Mouse (Mus musculus): ENCODE results near the gene Ifit2.

- TF ChIP-seq CTCF (IDR thresholded peaks at IDR 0.05): peak; percentile 52
- TF ChIP-seq POLR2A (IDR thresholded peaks at IDR 0.05; ENCODE audit: insufficient read depth, low read depth, low read length): no peak
Observed at GRCm38 (mm10) chr19:34588959-34589358, 38.5 kb downstream of the Ifit2 start.

Data from heart, adult 2 months (tissue).